Mouse (Mus musculus): ENCODE data around the gene Prr27. TPM values are rescaled to one million over a fixed set of nuclear protein-coding genes. Genes with fewer than 3 reads are reported as not detected.

Gene Prr27
- not detected in 2 replicates for polyA plus RNA-seq (2015; fragmentation: Nextera tagmentation; extraction: Ambion mirVana)

GRCm38 (mm10) chr5:87825386-87825785 lies at the start of gene Prr27:
Prr27 (plus strand) TSS chr5:87825686.
- H3K36me3 ChIP-seq (ENCODE audit: control insufficient read depth, insufficient read depth): no peaks in the 10 kb centered on the region
- 69% methylated on average over 1 of the region's 1 CpGs for WGBS
- no peaks in the 10 kb centered on the region for H3K27me3 ChIP-seq (replicated peaks; ENCODE audit: control insufficient read depth, insufficient read depth, low read length)
- H3K4me1 ChIP-seq (replicated peaks; ENCODE audit: control insufficient read depth, insufficient read depth, low read length): no peaks in the 10 kb centered on the region
- H3K27ac ChIP-seq (ENCODE audit: low read depth, low read length): no peak within 1 kb of the TSS
- no peak within 1 kb of the TSS for H3K4me3 ChIP-seq (ENCODE audit: low read depth, low read length)
- no peak within 1 kb of the TSS for H3K4me2 ChIP-seq (replicated peaks; ENCODE audit: low read depth)
- H3K9me3 ChIP-seq (ENCODE audit: control insufficient read depth): no peaks in the 10 kb centered on the region
- H3K9ac ChIP-seq (ENCODE audit: low read depth, low read length): no peak within 1 kb of the TSS
- TF ChIP-seq CTCF (IDR thresholded peaks at IDR 0.05; ENCODE audit: low read depth): no peak
- ATAC-seq: no peak

DNA sequence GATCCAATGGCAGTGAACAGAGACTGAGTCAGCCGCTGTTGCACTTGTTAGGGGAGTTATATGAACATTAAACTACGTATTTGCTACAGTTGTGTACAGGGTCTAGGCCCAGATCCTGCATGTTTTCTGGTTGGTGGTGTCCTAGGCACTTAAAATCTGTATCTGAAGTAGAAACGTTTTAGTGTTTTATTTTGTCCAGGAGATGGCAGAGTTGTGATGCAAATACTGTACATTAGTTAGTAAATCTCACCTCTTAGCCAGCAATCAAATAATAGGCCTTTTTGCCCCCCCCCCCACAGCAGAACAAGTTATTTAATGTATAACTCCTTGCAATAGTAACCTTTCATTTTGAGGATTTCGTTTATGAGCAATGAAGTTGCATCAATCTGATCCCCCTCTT lies 42.8 kb upstream of the Prr27 start:
- no peak for ATAC-seq
- TF ChIP-seq CTCF (IDR thresholded peaks at IDR 0.05; ENCODE audit: low read depth): 0 out of 2 replicates have a peak, but pooled peaks have one; percentile 9
- no peaks in the 10 kb centered on the region for H3K36me3 ChIP-seq (ENCODE audit: control insufficient read depth, insufficient read depth)
- no peak overlapping the region for H3K4me3 ChIP-seq (ENCODE audit: low read depth, low read length)
- no peaks in the 10 kb centered on the region for H3K4me1 ChIP-seq (replicated peaks; ENCODE audit: control insufficient read depth, insufficient read depth, low read length)
- 47% methylated on average over 4 of the region's 4 CpGs for WGBS
- H3K27me3 ChIP-seq (replicated peaks; ENCODE audit: control insufficient read depth, insufficient read depth, low read length): no peaks in the 10 kb centered on the region
- no peak overlapping the region for H3K27ac ChIP-seq (ENCODE audit: low read depth, low read length)
- H3K4me2 ChIP-seq (replicated peaks; ENCODE audit: low read depth): no peak overlapping the region
- no peaks in the 10 kb centered on the region for H3K9me3 ChIP-seq (ENCODE audit: control insufficient read depth)
- no peak overlapping the region for H3K9ac ChIP-seq (ENCODE audit: low read depth, low read length)

DNA sequence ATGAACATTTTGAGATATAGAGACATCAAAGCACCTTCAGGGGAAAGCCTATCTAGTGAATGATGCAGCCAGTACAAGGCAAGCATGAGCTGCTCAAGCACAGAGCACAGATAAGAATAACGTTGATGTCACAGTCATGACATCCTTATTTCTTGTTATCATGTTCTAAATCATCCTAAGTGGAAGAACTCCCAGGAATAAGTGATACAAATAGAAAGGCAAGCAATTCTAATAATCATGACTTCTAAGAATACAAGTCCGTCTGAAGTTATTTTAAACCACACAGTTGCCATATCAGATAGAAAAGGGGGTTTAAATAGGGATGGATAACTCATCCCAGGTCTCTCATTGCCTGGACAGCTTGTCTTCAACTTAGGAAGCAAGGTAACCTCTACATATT lies 17.7 kb upstream of the Prr27 start, which contains the start of gene Csn1s2b:
Gene Csn1s2b (plus strand): TSS at position 301 of the 400 bp plus-strand sequence.
- TF ChIP-seq CTCF (IDR thresholded peaks at IDR 0.05; ENCODE audit: low read depth): no peak
- Histone ChIP-seq H3K4me1 (replicated peaks; ENCODE audit: control insufficient read depth, insufficient read depth, low read length) (no peaks in the 10 kb centered on the region), H3K27ac (ENCODE audit: low read depth, low read length) (no peak within 1 kb of the TSS), H3K4me2 (replicated peaks; ENCODE audit: low read depth) (no peak within 1 kb of the TSS), H3K9ac (ENCODE audit: low read depth, low read length) (no peak within 1 kb of the TSS), H3K4me3 (ENCODE audit: low read depth, low read length) (no peak within 1 kb of the TSS), H3K36me3 (ENCODE audit: control insufficient read depth, insufficient read depth) (no peaks in the 10 kb centered on the region), H3K27me3 (replicated peaks; ENCODE audit: control insufficient read depth, insufficient read depth, low read length) (no peaks in the 10 kb centered on the region), H3K9me3 (ENCODE audit: control insufficient read depth) (no peaks in the 10 kb centered on the region)
- no peak for ATAC-seq
- 61% methylated on average over 2 of the region's 2 CpGs for WGBS

GRCm38 (mm10) chr5:87809253-87809652 lies 16.2 kb upstream of the Prr27 start:
- no peak for ATAC-seq
- Histone ChIP-seq H3K9me3 (ENCODE audit: control insufficient read depth) (no peaks in the 10 kb centered on the region), H3K9ac (ENCODE audit: low read depth, low read length) (no peak overlapping the region), H3K27me3 (replicated peaks; ENCODE audit: control insufficient read depth, insufficient read depth, low read length) (no peaks in the 10 kb centered on the region), H3K27ac (ENCODE audit: low read depth, low read length) (no peak overlapping the region), H3K4me3 (ENCODE audit: low read depth, low read length) (no peak overlapping the region), H3K4me2 (replicated peaks; ENCODE audit: low read depth) (no peak overlapping the region), H3K4me1 (replicated peaks; ENCODE audit: control insufficient read depth, insufficient read depth, low read length) (no peaks in the 10 kb centered on the region), H3K36me3 (ENCODE audit: control insufficient read depth, insufficient read depth) (no peaks in the 10 kb centered on the region)
- 61% methylated on average over 2 of the region's 2 CpGs for WGBS
- TF ChIP-seq CTCF (IDR thresholded peaks at IDR 0.05; ENCODE audit: low read depth): peak; percentile 37

DNA sequence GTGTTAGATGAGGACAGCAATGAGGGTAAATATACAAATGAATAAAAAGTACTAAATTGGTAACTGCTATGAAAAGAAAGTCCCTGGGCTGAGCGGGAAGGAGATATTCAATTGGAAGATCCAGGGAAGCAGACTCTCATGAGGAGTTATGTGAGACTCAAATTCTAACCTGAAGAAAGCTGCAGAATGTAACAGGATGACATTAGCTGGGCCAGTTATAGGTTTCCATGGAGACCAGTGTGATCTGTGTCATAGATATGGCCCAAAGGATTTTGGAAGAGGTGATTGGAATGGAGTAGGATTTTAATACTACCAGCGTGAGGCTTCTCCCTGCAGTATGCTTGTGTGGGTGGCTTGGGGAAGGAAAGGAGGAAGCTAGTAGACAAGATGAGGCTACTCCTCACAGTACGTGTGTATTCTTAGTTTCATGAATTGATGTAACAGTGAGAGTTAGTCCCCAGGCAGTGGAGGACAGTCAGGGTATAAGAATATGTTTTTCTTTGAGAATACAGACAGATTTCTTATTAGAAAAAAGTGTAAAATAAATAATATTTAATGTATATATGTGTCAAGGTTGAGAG lies 29.7 kb downstream of the Prr27 start:
- 78% methylated on average over 3 of the region's 3 CpGs for WGBS
- no peaks in the 10 kb centered on the region for H3K9me3 ChIP-seq (ENCODE audit: control insufficient read depth)
- no peaks in the 10 kb centered on the region for H3K4me1 ChIP-seq (replicated peaks; ENCODE audit: control insufficient read depth, insufficient read depth, low read length)
- no peak for ATAC-seq
- H3K4me2 ChIP-seq (replicated peaks; ENCODE audit: low read depth): no peak overlapping the region
- H3K36me3 ChIP-seq (ENCODE audit: control insufficient read depth, insufficient read depth): no peaks in the 10 kb centered on the region
- H3K27ac ChIP-seq (ENCODE audit: low read depth, low read length): no peak overlapping the region
- H3K27me3 ChIP-seq (replicated peaks; ENCODE audit: control insufficient read depth, insufficient read depth, low read length): no peaks in the 10 kb centered on the region
- no peak overlapping the region for H3K9ac ChIP-seq (ENCODE audit: low read depth, low read length)
- TF ChIP-seq CTCF (IDR thresholded peaks at IDR 0.05; ENCODE audit: low read depth): no peak
- H3K4me3 ChIP-seq (ENCODE audit: low read depth, low read length): no peak overlapping the region

- no peak for ATAC-seq
- WGBS: 54% methylated on average over 2 of the region's 2 CpGs
- Histone ChIP-seq H3K4me1 (replicated peaks; ENCODE audit: control insufficient read depth, insufficient read depth, low read length) (no peaks in the 10 kb centered on the region), H3K4me3 (ENCODE audit: low read depth, low read length) (no peak overlapping the region), H3K36me3 (ENCODE audit: control insufficient read depth, insufficient read depth) (no peaks in the 10 kb centered on the region), H3K9ac (ENCODE audit: low read depth, low read length) (no peak overlapping the region), H3K27ac (ENCODE audit: low read depth, low read length) (no peak overlapping the region), H3K4me2 (replicated peaks; ENCODE audit: low read depth) (no peak overlapping the region), H3K27me3 (replicated peaks; ENCODE audit: control insufficient read depth, insufficient read depth, low read length) (no peaks in the 10 kb centered on the region), H3K9me3 (ENCODE audit: control insufficient read depth) (no peaks in the 10 kb centered on the region)
- TF ChIP-seq CTCF (IDR thresholded peaks at IDR 0.05; ENCODE audit: low read depth): no peak
Observed at GRCm38 (mm10) chr5:87870084-87870483, 44.6 kb downstream of the Prr27 start.
